Mouse (Mus musculus) bone marrow macrophage, adult 2 months (primary cell): ENCODE measurements at regions not wholly inside any gene's neighbourhood (a gene's known extent, or its start where the extent isn't known, plus 50 kb on each side); places are given as distances from the start of the nearest gene placed in this dataset.

Experiments
- CTCF ChIP-seq: IDR thresholded peaks from 2 replicates; pipeline ENCODE4 v1.5.1; 2012; ENCODE audit warnings: low read depth, mild to moderate bottlenecking, low read length, moderate library complexity
- POLR2A ChIP-seq: IDR thresholded peaks from 2 replicates; pipeline ENCODE4 v1.6.1; 2012; ENCODE audit warnings: mild to moderate bottlenecking, low read depth, low read length, borderline replicate concordance

DNA sequence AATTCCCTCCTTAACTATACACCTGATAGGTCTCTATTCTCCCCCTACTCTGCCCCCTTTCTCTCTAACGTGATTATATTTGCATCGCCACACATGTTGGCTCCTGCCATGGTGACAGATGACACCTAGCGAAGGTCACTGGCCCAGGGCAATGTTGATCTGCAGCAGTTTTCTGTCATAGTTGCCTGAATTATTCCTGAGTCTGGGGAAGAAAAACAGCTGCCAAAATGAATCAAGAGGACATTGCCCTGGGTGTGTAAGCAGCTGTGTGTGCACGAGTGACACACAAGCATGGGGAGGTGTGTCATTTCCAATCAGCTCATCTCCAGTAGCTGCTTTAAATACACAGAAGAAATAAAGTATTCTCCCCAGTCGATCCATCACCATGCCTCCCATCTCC lies 592.5 kb downstream of the Pdcd6ip start:
- TF ChIP-seq CTCF = no peak
- no peak for TF ChIP-seq POLR2A
